Mouse (Mus musculus): ENCODE measurements around the gene S100a16. TPM values are rescaled to one million over a fixed set of nuclear protein-coding genes. Genes with fewer than 3 reads are reported as not detected.

The S100a16 gene
- polyA plus RNA-seq, 1 experiment from 2014 or later, result 42.1 TPM

DNA sequence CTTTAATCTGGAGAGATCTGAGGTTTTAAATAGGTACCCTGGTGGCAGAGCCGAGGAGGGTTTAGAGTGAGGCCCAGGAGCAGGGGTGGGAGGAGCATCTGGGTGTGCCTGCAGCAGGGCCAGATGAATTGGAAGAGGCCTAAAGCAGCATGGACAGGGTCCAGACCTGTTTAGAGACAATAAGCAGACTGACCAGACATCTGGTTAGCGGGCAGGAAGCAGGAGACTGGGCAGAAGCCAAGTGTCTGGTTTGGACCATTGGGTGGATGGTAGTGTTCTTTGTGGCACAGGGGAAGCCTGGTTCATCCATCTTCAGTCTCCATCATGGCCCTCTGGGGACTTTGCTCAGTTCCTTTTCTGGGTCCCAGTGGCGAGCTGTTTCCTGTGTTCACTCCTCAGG, 46.8 kb downstream of the S100a16 start:
- H3K27me3 ChIP-seq (ENCODE audit: control insufficient read depth, insufficient read depth, low read length), result no peaks in the 10 kb centered on the region
- H3K4me1 ChIP-seq (ENCODE audit: control insufficient read depth, insufficient read depth, low read length), result no peaks in the 10 kb centered on the region
- no peak overlapping the region for H3K4me3 ChIP-seq (ENCODE audit: low read depth, low read length)
- ATAC-seq (ENCODE audit: insufficient number of reproducible peaks, low FRiP score, low TSS enrichment, low read depth) (no peak), DNase-seq (ENCODE audit: low spot score) (no peak)
- H3K27ac ChIP-seq (replicated peaks; ENCODE audit: low read depth, low read length), result no peak overlapping the region
- 49% methylated on average over 3 of the region's 3 CpGs for WGBS
- no peaks in the 10 kb centered on the region for H3K36me3 ChIP-seq (ENCODE audit: control insufficient read depth, insufficient read depth, low read length)
- H3K9me3 ChIP-seq (ENCODE audit: control insufficient read depth, low read length), result no peaks in the 10 kb centered on the region
- H3K4me2 ChIP-seq (ENCODE audit: low read depth, severe bottlenecking), result no peak overlapping the region
- H3K9ac ChIP-seq (ENCODE audit: low read length), result no peak overlapping the region

DNA sequence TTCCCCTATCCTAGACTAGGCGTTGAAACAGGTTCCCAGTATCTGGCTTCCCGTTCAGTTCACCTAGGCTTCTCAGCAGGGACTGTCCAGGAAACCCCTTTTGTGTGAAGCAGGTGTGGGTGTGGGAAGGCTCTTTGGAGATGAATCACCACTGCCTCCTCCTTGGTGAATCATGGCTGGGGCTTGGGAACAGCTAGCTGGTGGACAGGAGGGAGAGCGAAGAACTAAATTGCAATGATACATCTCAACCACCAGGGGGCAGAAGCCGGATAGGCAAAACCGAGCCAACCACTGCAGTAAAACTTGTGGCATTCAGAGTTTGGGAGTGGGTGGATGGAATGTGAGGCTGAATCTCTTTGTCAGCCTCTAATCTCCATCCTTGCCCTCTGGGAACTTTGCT, 48.5 kb downstream of the S100a16 start:
- no peak overlapping the region for H3K9ac ChIP-seq (ENCODE audit: low read length)
- WGBS, result 26% methylated on average over 5 of the region's 5 CpGs
- no peak overlapping the region for H3K4me2 ChIP-seq (ENCODE audit: low read depth, severe bottlenecking)
- no peak overlapping the region for H3K27ac ChIP-seq (replicated peaks; ENCODE audit: low read depth, low read length)
- H3K36me3 ChIP-seq (ENCODE audit: control insufficient read depth, insufficient read depth, low read length), result no peaks in the 10 kb centered on the region
- no peaks in the 10 kb centered on the region for H3K27me3 ChIP-seq (ENCODE audit: control insufficient read depth, insufficient read depth, low read length)
- DNase-seq (ENCODE audit: low spot score) (peak; percentile 77), ATAC-seq (ENCODE audit: insufficient number of reproducible peaks, low FRiP score, low TSS enrichment, low read depth) (no peak)
- H3K4me3 ChIP-seq (ENCODE audit: low read depth, low read length), result no peak overlapping the region
- H3K4me1 ChIP-seq (ENCODE audit: control insufficient read depth, insufficient read depth, low read length), result no peaks in the 10 kb centered on the region
- H3K9me3 ChIP-seq (ENCODE audit: control insufficient read depth, low read length), result no peaks in the 10 kb centered on the region

DNA sequence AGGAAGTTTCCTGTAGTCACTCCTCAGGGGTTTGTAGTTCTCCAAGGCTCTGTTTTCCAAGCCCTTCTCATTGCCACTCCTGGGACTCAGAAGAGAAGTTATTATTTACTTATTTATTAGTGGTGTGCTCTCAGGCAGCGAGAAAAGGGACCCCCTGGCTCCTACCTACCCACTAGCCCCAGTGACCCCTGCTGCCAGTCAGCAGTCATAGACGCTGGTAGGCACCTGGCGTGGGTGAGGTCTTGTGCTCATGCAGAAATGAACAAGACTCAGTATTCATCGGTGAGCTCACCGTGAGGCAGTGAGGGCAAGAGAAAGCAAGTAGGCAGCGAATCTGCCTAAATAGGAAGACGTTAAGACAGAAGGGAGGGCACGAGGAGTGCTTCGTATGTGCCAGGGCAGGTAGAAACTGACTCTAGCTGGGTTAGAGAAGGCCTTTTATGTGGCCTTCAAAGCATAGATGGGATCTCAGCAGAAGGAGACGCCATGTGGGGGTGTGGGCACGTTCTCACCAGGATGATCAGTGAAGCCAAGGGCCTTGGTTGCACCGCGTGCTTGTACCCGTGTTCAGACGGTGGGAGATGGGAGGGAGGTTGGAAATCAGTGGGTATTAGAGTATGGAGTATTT, 49.1 kb downstream of the S100a16 start:
- no peaks in the 10 kb centered on the region for H3K4me1 ChIP-seq (ENCODE audit: control insufficient read depth, insufficient read depth, low read length)
- DNase-seq (ENCODE audit: low spot score) (no peak), ATAC-seq (ENCODE audit: insufficient number of reproducible peaks, low FRiP score, low TSS enrichment, low read depth) (no peak; the same call in 1 of the 2 replicates)
- H3K27ac ChIP-seq (replicated peaks; ENCODE audit: low read depth, low read length), result no peak overlapping the region
- WGBS, result 84% methylated on average over 15 of the region's 15 CpGs
- no peaks in the 10 kb centered on the region for H3K27me3 ChIP-seq (ENCODE audit: control insufficient read depth, insufficient read depth, low read length)
- H3K4me3 ChIP-seq (ENCODE audit: low read depth, low read length), result no peak overlapping the region
- H3K36me3 ChIP-seq (ENCODE audit: control insufficient read depth, insufficient read depth, low read length), result no peaks in the 10 kb centered on the region
- H3K9me3 ChIP-seq (ENCODE audit: control insufficient read depth, low read length), result no peaks in the 10 kb centered on the region
- H3K9ac ChIP-seq (ENCODE audit: low read length), result no peak overlapping the region
- H3K4me2 ChIP-seq (ENCODE audit: low read depth, severe bottlenecking), result no peak overlapping the region

DNA sequence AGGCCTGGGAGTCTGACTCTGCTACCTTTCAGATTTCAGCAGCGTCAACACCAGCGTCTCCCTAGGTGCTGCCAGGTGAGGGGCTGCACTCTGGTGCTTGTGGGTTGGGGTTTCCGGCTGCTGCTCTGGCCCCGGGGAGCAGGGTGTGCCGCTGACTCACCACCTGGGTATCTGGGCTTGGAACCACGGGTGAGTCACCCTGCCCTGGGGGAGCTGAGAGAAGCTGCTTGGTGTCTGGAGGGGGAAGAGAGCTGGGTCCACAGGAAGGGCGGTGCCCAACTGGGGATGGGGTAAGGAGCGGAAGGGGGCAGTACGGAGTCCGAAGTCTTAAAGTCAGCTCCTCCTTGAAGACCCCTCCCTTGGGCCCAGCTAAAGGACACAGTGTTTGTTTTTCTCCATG, 49.9 kb downstream of the S100a16 start:
- WGBS, result 66% methylated on average over 10 of the region's 10 CpGs
- H3K27ac ChIP-seq (replicated peaks; ENCODE audit: low read depth, low read length), result no peak overlapping the region

DNA sequence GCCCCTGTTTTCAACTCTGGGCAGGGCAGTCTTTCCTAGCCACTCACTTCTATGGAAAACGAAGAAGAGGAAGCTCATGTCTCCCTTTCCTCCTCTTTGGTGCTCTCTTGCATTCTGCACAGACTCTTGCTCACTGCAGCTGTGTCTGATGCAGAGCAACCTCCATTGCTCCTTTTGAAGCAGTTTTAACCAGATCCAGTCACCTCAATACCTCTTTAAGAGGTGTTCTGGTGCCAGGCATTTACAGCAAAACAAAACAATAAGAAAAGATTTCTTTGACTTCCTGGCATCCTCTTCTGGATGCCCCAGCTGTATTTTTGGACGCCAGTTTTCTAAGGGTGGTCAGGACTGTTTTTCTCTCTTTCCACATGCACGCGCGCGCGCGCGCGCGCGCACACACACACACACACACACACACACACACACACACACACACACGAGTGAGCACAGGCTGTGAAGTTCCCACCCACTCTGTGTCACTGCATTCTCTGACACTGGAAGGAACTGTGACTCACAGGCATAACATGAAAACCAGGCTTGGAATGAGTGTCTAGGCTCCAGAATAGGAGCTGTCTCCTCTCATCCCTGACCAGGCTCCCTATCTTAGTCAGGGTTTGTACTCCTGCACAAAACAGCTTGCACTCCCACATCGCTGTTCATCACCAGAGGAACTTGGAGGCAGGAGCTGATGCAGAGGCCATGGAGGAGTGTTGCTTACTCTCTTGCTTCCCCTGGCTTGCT, 50.5 kb downstream of the S100a16 start:
- DNase-seq (ENCODE audit: low spot score), result no peak
- Histone ChIP-seq H3K27me3 (ENCODE audit: control insufficient read depth, insufficient read depth, low read length) (no peaks in the 10 kb centered on the region), H3K36me3 (ENCODE audit: control insufficient read depth, insufficient read depth, low read length) (no peaks in the 10 kb centered on the region), H3K4me3 (ENCODE audit: low read depth, low read length) (no peak overlapping the region), H3K9ac (ENCODE audit: low read length) (no peak overlapping the region), H3K27ac (replicated peaks; ENCODE audit: low read depth, low read length) (no peak overlapping the region), H3K4me1 (ENCODE audit: control insufficient read depth, insufficient read depth, low read length) (no peaks in the 10 kb centered on the region), H3K4me2 (ENCODE audit: low read depth, severe bottlenecking) (no peak overlapping the region), H3K9me3 (ENCODE audit: control insufficient read depth, low read length) (no peaks in the 10 kb centered on the region)
- ATAC-seq (ENCODE audit: insufficient number of reproducible peaks, low FRiP score, low TSS enrichment, low read depth), result no peak
- 88% methylated on average over 14 of the region's 14 CpGs for WGBS

More for the DNA sequence above, 49.9 kb downstream of the S100a16 start:
- Histone ChIP-seq H3K4me1 (ENCODE audit: control insufficient read depth, insufficient read depth, low read length) (no peaks in the 10 kb centered on the region), H3K4me3 (ENCODE audit: low read depth, low read length) (no peak overlapping the region), H3K36me3 (ENCODE audit: control insufficient read depth, insufficient read depth, low read length) (no peaks in the 10 kb centered on the region), H3K9me3 (ENCODE audit: control insufficient read depth, low read length) (no peaks in the 10 kb centered on the region), H3K4me2 (ENCODE audit: low read depth, severe bottlenecking) (no peak overlapping the region), H3K27me3 (ENCODE audit: control insufficient read depth, insufficient read depth, low read length) (no peaks in the 10 kb centered on the region), H3K9ac (ENCODE audit: low read length) (no peak overlapping the region)
- DNase-seq (ENCODE audit: low spot score) (no peak), ATAC-seq (ENCODE audit: insufficient number of reproducible peaks, low FRiP score, low TSS enrichment, low read depth) (no peak)

DNA sequence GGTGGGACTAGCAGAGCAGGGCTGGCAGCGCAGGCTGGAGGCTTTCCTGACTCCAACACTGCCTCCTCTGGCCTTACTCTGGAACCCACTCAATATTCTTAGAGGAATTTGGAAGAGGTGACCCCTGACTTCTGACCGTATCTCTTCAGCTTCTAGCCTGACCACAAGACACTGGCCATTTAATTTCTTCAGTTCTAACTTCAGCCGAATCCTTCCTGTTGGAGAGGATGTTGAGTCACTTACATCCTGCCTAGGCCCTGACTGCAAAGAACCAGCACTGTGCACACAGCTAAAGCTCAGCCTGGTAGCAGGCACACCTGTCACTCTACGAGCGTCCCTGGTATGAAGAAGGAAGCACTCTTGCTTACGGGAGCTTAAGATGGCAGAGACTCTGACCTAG, 52.3 kb downstream of the S100a16 start:
- no peak overlapping the region for H3K27ac ChIP-seq (replicated peaks; ENCODE audit: low read depth, low read length)
- DNase-seq (ENCODE audit: low spot score), result no peak
- no peaks in the 10 kb centered on the region for H3K36me3 ChIP-seq (ENCODE audit: control insufficient read depth, insufficient read depth, low read length)
- H3K4me3 ChIP-seq (ENCODE audit: low read depth, low read length), result no peak overlapping the region
- no peaks in the 10 kb centered on the region for H3K4me1 ChIP-seq (ENCODE audit: control insufficient read depth, insufficient read depth, low read length)
- H3K4me2 ChIP-seq (ENCODE audit: low read depth, severe bottlenecking), result no peak overlapping the region
- no peaks in the 10 kb centered on the region for H3K27me3 ChIP-seq (ENCODE audit: control insufficient read depth, insufficient read depth, low read length)
- no peaks in the 10 kb centered on the region; the same call in 1 of the 2 replicates for H3K9me3 ChIP-seq (ENCODE audit: control insufficient read depth, low read length)
- H3K9ac ChIP-seq (ENCODE audit: low read length), result no peak overlapping the region
- no peak for ATAC-seq (ENCODE audit: insufficient number of reproducible peaks, low FRiP score, low TSS enrichment, low read depth)
- WGBS, result 81% methylated on average over 6 of the region's 6 CpGs

DNA sequence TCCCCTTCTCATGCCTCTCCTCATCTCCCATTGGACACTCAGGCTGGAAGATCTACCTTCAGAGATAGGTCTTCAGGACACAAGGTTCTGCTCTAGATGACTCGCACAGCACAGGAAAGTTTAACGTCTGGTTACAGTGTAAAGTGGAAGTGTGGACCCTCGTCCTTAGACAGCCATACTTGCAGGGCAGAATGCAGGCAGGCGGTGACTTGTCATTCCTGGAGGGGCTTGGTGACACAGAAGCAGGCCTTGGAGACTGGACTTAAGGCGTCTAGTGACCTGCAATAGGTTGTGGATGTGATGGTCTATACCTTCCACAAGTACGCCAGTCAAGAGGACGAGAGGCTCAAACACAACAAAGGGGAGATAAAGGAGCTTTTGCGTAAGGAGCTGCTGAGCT, 52.9 kb downstream of the S100a16 start, which contains the start of gene S100a2:
Gene S100a2, plus strand, starts transcription at position 301 of the 400 bp plus-strand sequence.
- WGBS, result 86% methylated on average over 8 of the region's 8 CpGs
- Histone ChIP-seq H3K27ac (replicated peaks; ENCODE audit: low read depth, low read length) (no peak within 1 kb of the TSS), H3K36me3 (ENCODE audit: control insufficient read depth, insufficient read depth, low read length) (no peaks in the 10 kb centered on the region), H3K9me3 (ENCODE audit: control insufficient read depth, low read length) (no peaks in the 10 kb centered on the region; the same call in 1 of the 2 replicates), H3K4me2 (ENCODE audit: low read depth, severe bottlenecking) (no peak within 1 kb of the TSS), H3K27me3 (ENCODE audit: control insufficient read depth, insufficient read depth, low read length) (no peaks in the 10 kb centered on the region), H3K4me3 (ENCODE audit: low read depth, low read length) (no peak within 1 kb of the TSS), H3K4me1 (ENCODE audit: control insufficient read depth, insufficient read depth, low read length) (no peaks in the 10 kb centered on the region), H3K9ac (ENCODE audit: low read length) (no peak within 1 kb of the TSS)
- ATAC-seq (ENCODE audit: insufficient number of reproducible peaks, low FRiP score, low TSS enrichment, low read depth) (no peak), DNase-seq (ENCODE audit: low spot score) (no peak)

Data from limb, embryonic 11.5 days (tissue).